Comparison of ENCODE assay signal across 11 mouse cellular contexts in genomic region chr19:46399372-46399771, GRCm38 (mm10). TPM values are rescaled to one million over a fixed set of nuclear protein-coding genes. Genes with fewer than 3 reads are reported as not detected.
DNase-seq lines count a peak whose midpoint lies in the region; ATAC-seq and TF ChIP-seq lines count a peak whose summit lies in the region.
"Had no signal": no experiment of that assay in that cellular context is flagged by ENCODE, and none has a peak within 500 bp of the region (broad histone marks: within the 10 kb centered on the region; RNA-seq: fewer than 3 reads in every experiment).

No protein-coding gene starts in this region.

- H3K9ac ChIP-seq in heart, embryonic 12.5 days = peak overlapping the region; percentile 47; the same call in 1 of the 2 replicates
- H3K9ac ChIP-seq in kidney, embryonic 14.5 days (ENCODE audit: low read depth, low read length) = 0 out of 2 replicates have a peak overlapping the region, but pooled peaks have one; percentile 12
- H3K9ac ChIP-seq in midbrain, postnatal 0 days (replicated peaks; ENCODE audit: low read length, poor library complexity, severe bottlenecking) = no peak overlapping the region
- no peak overlapping the region for H3K9ac ChIP-seq in midbrain, embryonic 11.5 days (ENCODE audit: low read length)

- H3K27me3 ChIP-seq in heart, embryonic 12.5 days (replicated peaks) = no peaks in the 10 kb centered on the region
- H3K27me3 ChIP-seq in kidney, embryonic 14.5 days (ENCODE audit: control insufficient read depth, insufficient read depth, low read length) = no peaks in the 10 kb centered on the region
- no peaks in the 10 kb centered on the region for H3K27me3 ChIP-seq in midbrain, postnatal 0 days (ENCODE audit: insufficient read depth, low read length)
- H3K27me3 ChIP-seq in midbrain, embryonic 11.5 days (ENCODE audit: control insufficient read depth, insufficient read depth, low read length) = no peaks in the 10 kb centered on the region

- H3K9me3 ChIP-seq in heart, embryonic 12.5 days (replicated peaks) = no peaks in the 10 kb centered on the region
- H3K9me3 ChIP-seq in kidney, embryonic 14.5 days (ENCODE audit: control insufficient read depth, low read length) = no peaks in the 10 kb centered on the region
- no peaks in the 10 kb centered on the region for H3K9me3 ChIP-seq in midbrain, postnatal 0 days (ENCODE audit: low read length)
- no peaks in the 10 kb centered on the region for H3K9me3 ChIP-seq in midbrain, embryonic 11.5 days (ENCODE audit: control insufficient read depth, low read length)

- WGBS in heart, embryonic 12.5 days = 79% methylated on average over 6 of the region's 6 CpGs
- WGBS in kidney, embryonic 14.5 days = 79% methylated on average over 6 of the region's 6 CpGs
- 71% methylated on average over 6 of the region's 6 CpGs for WGBS in midbrain, postnatal 0 days
- WGBS in midbrain, embryonic 11.5 days = 87% methylated on average over 6 of the region's 6 CpGs

- no peak for DNase-seq in heart, adult 9 months (ENCODE audit: low spot score in 2 of 2)
- no peak for DNase-seq in kidney, adult 8-10 months
- DNase-seq in midbrain, postnatal 0 days (ENCODE audit: low spot score) = no peak
- no peak for DNase-seq in midbrain, embryonic 11.5 days (ENCODE audit: low spot score, missing footprints)
- DNase-seq in gastrocnemius, adult 8-10 months (ENCODE audit: low spot score in 2 of 2) = no peak
- DNase-seq: adrenal gland, postnatal 25 days; cerebellum, postnatal 14 days; right cerebral cortex, postnatal 14 days had no signal

- no peak overlapping the region for H3K27ac ChIP-seq in heart, embryonic 12.5 days (ENCODE audit: poor library complexity, severe bottlenecking)
- H3K27ac ChIP-seq in kidney, embryonic 14.5 days (ENCODE audit: low read depth, low read length) = no peak overlapping the region
- H3K27ac ChIP-seq in midbrain, postnatal 0 days (ENCODE audit: low read depth, low read length) = no peak overlapping the region
- no peak overlapping the region for H3K27ac ChIP-seq in midbrain, embryonic 11.5 days (ENCODE audit: low read depth, low read length)

- no peak for ATAC-seq in heart, embryonic 12.5 days (ENCODE audit: insufficient number of reproducible peaks, low FRiP score)
- no peak for ATAC-seq in kidney, embryonic 14.5 days (ENCODE audit: low FRiP score, low TSS enrichment)
- ATAC-seq in midbrain, postnatal 0 days (ENCODE audit: low FRiP score) = no peak
- no peak for ATAC-seq in midbrain, embryonic 11.5 days (ENCODE audit: low FRiP score)
- ATAC-seq: inflammation-experienced regulatory T-cells, adult 6 months had no signal

- 0 out of 2 replicates have a peak overlapping the region, but pooled peaks have one; percentile 38 for H3K4me2 ChIP-seq in heart, embryonic 12.5 days
- no peak overlapping the region; the same call in 1 of the 2 replicates for H3K4me2 ChIP-seq in kidney, embryonic 14.5 days (replicated peaks; ENCODE audit: low read depth, low read length)
- peak overlapping the region; percentile 88; the same call in 1 of the 2 replicates for H3K4me2 ChIP-seq in midbrain, postnatal 0 days (ENCODE audit: low read depth, low read length, poor library complexity, severe bottlenecking)
- no peak overlapping the region for H3K4me2 ChIP-seq in midbrain, embryonic 11.5 days

- H3K4me1 ChIP-seq in heart, embryonic 12.5 days (replicated peaks) = peaks cover 39% of the 10 kb centered on the region
- H3K4me1 ChIP-seq in kidney, embryonic 14.5 days (ENCODE audit: control insufficient read depth, insufficient read depth, low read length) = peaks cover 33% of the 10 kb centered on the region
- peaks cover 13% of the 10 kb centered on the region for H3K4me1 ChIP-seq in midbrain, postnatal 0 days (ENCODE audit: insufficient read depth, low read length)
- H3K4me1 ChIP-seq in midbrain, embryonic 11.5 days (ENCODE audit: control insufficient read depth, insufficient read depth, low read length) = peaks cover 22% of the 10 kb centered on the region

- TF ChIP-seq CTCF in midbrain, postnatal 0 days (IDR thresholded peaks at IDR 0.05) = no peak

- H3K36me3 ChIP-seq in heart, embryonic 12.5 days = peaks cover 29% of the 10 kb centered on the region
- H3K36me3 ChIP-seq in kidney, embryonic 14.5 days (ENCODE audit: control insufficient read depth, insufficient read depth, low read length) = peaks cover 30% of the 10 kb centered on the region
- peaks cover 21% of the 10 kb centered on the region for H3K36me3 ChIP-seq in midbrain, postnatal 0 days (ENCODE audit: insufficient read depth, low read length)
- H3K36me3 ChIP-seq in midbrain, embryonic 11.5 days (ENCODE audit: control insufficient read depth, insufficient read depth, low read length) = peaks cover 11% of the 10 kb centered on the region; the same call in 1 of the 2 replicates

- no peak overlapping the region for H3K4me3 ChIP-seq in heart, embryonic 12.5 days
- H3K4me3 ChIP-seq in kidney, embryonic 14.5 days (ENCODE audit: low read length) = no peak overlapping the region
- H3K4me3 ChIP-seq in midbrain, postnatal 0 days (ENCODE audit: low read depth, low read length) = no peak overlapping the region
- no peak overlapping the region for H3K4me3 ChIP-seq in midbrain, embryonic 11.5 days (ENCODE audit: low read depth, low read length)

RNA-seq across cellular contexts. Expression of gene Sufu, which starts 2.7 kb away (rescaled TPM):
- 24.1 and 27.2 TPM in 2 replicates for polyA plus RNA-seq in heart, embryonic 12.5 days (2016; fragmentation: Nextera tagmentation; extraction: Ambion mirVana)
- polyA plus RNA-seq in kidney, embryonic 14.5 days (2014; fragmentation: Nextera tagmentation; extraction: Ambion mirVana) = 28.1 and 48.8 TPM in 2 replicates
- 11.5 and 14.4 TPM in 2 replicates for total RNA-seq in midbrain, postnatal 0 days (2014; rRNA removed)
- 13.2 and 14.5 TPM in 2 replicates for polyA plus RNA-seq in midbrain, postnatal 0 days (2015; fragmentation: Nextera tagmentation; extraction: Ambion mirVana)
- polyA plus RNA-seq in midbrain, embryonic 11.5 days (2014; fragmentation: Nextera tagmentation; extraction: Ambion mirVana) = 33.7 and 38.7 TPM in 2 replicates
- total RNA-seq in gastrocnemius, adult 8-10 months (2022) = 1 to 10 TPM; 4.5 to 5.7 (median 5.3) TPM

RNA-seq across cellular contexts. Expression of gene Actr1a, which starts 3.8 kb away (rescaled TPM):
- 118 and 120 TPM in 2 replicates for polyA plus RNA-seq in heart, embryonic 12.5 days (2016; fragmentation: Nextera tagmentation; extraction: Ambion mirVana)
- polyA plus RNA-seq in kidney, embryonic 14.5 days (2014; fragmentation: Nextera tagmentation; extraction: Ambion mirVana) = 78.5 and 134 TPM in 2 replicates
- 356 and 359 TPM in 2 replicates for total RNA-seq in midbrain, postnatal 0 days (2014; rRNA removed)
- 327 and 343 TPM in 2 replicates for polyA plus RNA-seq in midbrain, postnatal 0 days (2015; fragmentation: Nextera tagmentation; extraction: Ambion mirVana)
- polyA plus RNA-seq in midbrain, embryonic 11.5 days (2014; fragmentation: Nextera tagmentation; extraction: Ambion mirVana) = 228 and 233 TPM in 2 replicates
- total RNA-seq in gastrocnemius, adult 8-10 months (2022) = 10 to 100 TPM; 56.5 to 61.5 (median 59.3) TPM

RNA-seq across cellular contexts. Expression of gene 2310034G01Rik, which starts 49.3 kb away (rescaled TPM):
- polyA plus RNA-seq in heart, embryonic 12.5 days (2016; fragmentation: Nextera tagmentation; extraction: Ambion mirVana) = 0.36 and 1.2 TPM in 2 replicates
- 2.7 and 3.5 TPM in 2 replicates for polyA plus RNA-seq in kidney, embryonic 14.5 days (2014; fragmentation: Nextera tagmentation; extraction: Ambion mirVana)
- total RNA-seq in midbrain, postnatal 0 days (2014; rRNA removed) = 2.0 and 3.8 TPM in 2 replicates
- polyA plus RNA-seq in midbrain, postnatal 0 days (2015; fragmentation: Nextera tagmentation; extraction: Ambion mirVana) = 2.0 and 2.2 TPM in 2 replicates
- 1.2 and 1.6 TPM in 2 replicates for polyA plus RNA-seq in midbrain, embryonic 11.5 days (2014; fragmentation: Nextera tagmentation; extraction: Ambion mirVana)
- under 1 TPM in 3 of 4 experiments, not detected in 1; 0.27 to 0.35 (median 0.29) TPM for total RNA-seq in gastrocnemius, adult 8-10 months (2022)

RNA-seq across cellular contexts. Expression of gene Mfsd13a, which starts 58.5 kb away (rescaled TPM):
- polyA plus RNA-seq in heart, embryonic 12.5 days (2016; fragmentation: Nextera tagmentation; extraction: Ambion mirVana) = 4.3 and 4.4 TPM in 2 replicates
- 7.9 and 10.8 TPM in 2 replicates for polyA plus RNA-seq in kidney, embryonic 14.5 days (2014; fragmentation: Nextera tagmentation; extraction: Ambion mirVana)
- total RNA-seq in midbrain, postnatal 0 days (2014; rRNA removed) = 7.2 and 19.2 TPM in 2 replicates
- 10.6 and 11.4 TPM in 2 replicates for polyA plus RNA-seq in midbrain, postnatal 0 days (2015; fragmentation: Nextera tagmentation; extraction: Ambion mirVana)
- 4.3 and 5.5 TPM in 2 replicates for polyA plus RNA-seq in midbrain, embryonic 11.5 days (2014; fragmentation: Nextera tagmentation; extraction: Ambion mirVana)
- 1 to 10 TPM; 1.1 to 2.2 (median 1.9) TPM for total RNA-seq in gastrocnemius, adult 8-10 months (2022)

Comparison
In these comparisons a context has a peak if more than half of its experiments do, and no peak if none do; other contexts are left out.
1. H3K4me2 ChIP-seq: peak in heart, embryonic 12.5 days (single experiment) and midbrain, postnatal 0 days (single experiment); none in kidney, embryonic 14.5 days (single experiment) and midbrain, embryonic 11.5 days (single experiment).
2. H3K9ac ChIP-seq: peak in heart, embryonic 12.5 days (single experiment) and kidney, embryonic 14.5 days (single experiment); none in midbrain, postnatal 0 days (single experiment) and midbrain, embryonic 11.5 days (single experiment).